In genomic region chr1:156741482-156742411, GRCm38 (mm10) we compare ENCODE assay signal across 8 mouse cellular contexts. TPM values are rescaled to one million over a fixed set of nuclear protein-coding genes. Genes with fewer than 3 reads are reported as not detected.
DNase-seq lines count a peak whose midpoint lies in the region; ATAC-seq and TF ChIP-seq lines count a peak whose summit lies in the region.

No protein-coding gene starts in this region.

- WGBS in liver, adult 2 months = 58% methylated on average over 11 of the region's 11 CpGs

- H3K27ac ChIP-seq in liver, adult 2 months (replicated peaks; ENCODE audit: insufficient read depth, low read depth, low read length) = no peak overlapping the region

- H3K79me2 ChIP-seq in liver, adult 2 months (ENCODE audit: control insufficient read depth, insufficient read depth, low read length) = no peaks in the 10 kb centered on the region

- H3K9ac ChIP-seq in liver, adult 2 months (ENCODE audit: low read depth, low read length) = no peak overlapping the region

- no peak for TF ChIP-seq POLR2A in liver, adult 2 months (IDR thresholded peaks at IDR 0.05; ENCODE audit: extremely low read depth, insufficient read depth, low read length)

- H3K4me1 ChIP-seq in liver, adult 2 months (ENCODE audit: control insufficient read depth, insufficient read depth, low read length) = no peaks in the 10 kb centered on the region

- no peak overlapping the region for H3K4me3 ChIP-seq in liver, adult 2 months (ENCODE audit: insufficient read depth, low read depth, low read length)

- intact Hi-C loops in gastrocnemius, postnatal 14 days (cut with DNase I; ENCODE audit: low total_unique reads) = loop anchor here (5.0 kb wide), 2 partner anchors 166 to 336 kb away; no protein-coding TSS in a partner anchor

- no peaks in the 10 kb centered on the region for H3K27me3 ChIP-seq in liver, adult 2 months (ENCODE audit: control insufficient read depth, insufficient read depth, low read length)

- TF ChIP-seq CTCF in liver, adult 2 months (IDR thresholded peaks at IDR 0.05; ENCODE audit: low read depth, low read length) = peak; percentile 74

- peak; percentile 34 to 43 for DNase-seq in urinary bladder, adult 18-20 months (ENCODE audit: low spot score in 2 of 2)
- DNase-seq in urinary bladder, adult 2 months (ENCODE audit: low spot score) = no peak
- peak; percentile 55 to 68 for DNase-seq in cerebellum, postnatal 36 days
- peak; percentile 49 for DNase-seq in gastrocnemius, postnatal 14 days
- DNase-seq in kidney, adult 9 months = peak; percentile 68
- peak; percentile 30 for DNase-seq in liver, adult 2 months (ENCODE audit: extremely low read depth, low read depth, low spot score)
- DNase-seq in spleen, postnatal 14 days (ENCODE audit: low spot score in 2 of 2) = peak; percentile 43 to 64

- no peaks in the 10 kb centered on the region for H3K36me3 ChIP-seq in liver, adult 2 months (ENCODE audit: control insufficient read depth, insufficient read depth, low read length)

- ATAC-seq in monocyte, adult 5-6 weeks (replicated peaks; ENCODE audit: insufficient number of reproducible peaks, low FRiP score, low TSS enrichment, poor library complexity, severe bottlenecking) = peak; percentile 86

RNA-seq across cellular contexts. Expression of gene Fam20b, which starts 22.9 kb away (rescaled TPM):
- polyA plus RNA-seq in urinary bladder, adult 2 months (2012; rRNA removed) = 31.7 and 39.2 TPM in 2 replicates
- 10 to 100 TPM; 26.8 to 27.2 TPM for total RNA-seq in gastrocnemius, postnatal 14 days (2021)
- total RNA-seq in liver, adult 2 months (2014; rRNA removed) = 11.2 and 11.4 TPM in 2 replicates
- polyA plus RNA-seq in liver, adult 2 months (2012; rRNA removed) = 6.8 and 8.0 TPM in 2 replicates
- 41.8 to 53.3 TPM (median 41.9 TPM) in 3 replicates for total RNA-seq in monocyte, adult 5-6 weeks (2017)
